Mouse (Mus musculus): ENCODE data around the gene Dhfr. TPM values are rescaled to one million over a fixed set of nuclear protein-coding genes. Genes with fewer than 3 reads are reported as not detected.

Gene Dhfr
- total RNA-seq, 1 experiment, result 15.7 TPM

- TF ChIP-seq ZNF384 (IDR thresholded peaks at IDR 0.05; ENCODE audit: low read depth, low read length) (no peak), MAFK (IDR thresholded peaks at IDR 0.05; ENCODE audit: insufficient read depth, low read depth, low read length) (peak; percentile 91)
- in situ Hi-C loops (cut with MboI; ENCODE audit: low sequenced_read_pairs in 2 of 2, unreplicated experiment in 2 of 2), result no loop called here
- H3K27ac ChIP-seq (ENCODE audit: insufficient read depth, low read depth, low read length, poor library complexity, severe bottlenecking), result no peak overlapping the region
- H3K9ac ChIP-seq (ENCODE audit: insufficient read depth, low read depth, low read length, poor library complexity, severe bottlenecking), result no peak overlapping the region
- no peak for DNase-seq (ENCODE audit: low read depth, low spot score)
- H3K4me3 ChIP-seq (ENCODE audit: insufficient read depth in 1 of 2, low read depth in 1 of 2, low read length in 2 of 2, poor library complexity in 1 of 2, severe bottlenecking in 1 of 2), result no peak overlapping the region
- H3K4me1 ChIP-seq (ENCODE audit: control insufficient read depth in 2 of 2, insufficient read depth in 2 of 2, low read length in 2 of 2, poor library complexity in 1 of 2), result peaks cover 0 to 5% of the 10 kb centered on the region in 2 experiments; a peak in 1 of 4 replicates
- peaks cover 2% of the 10 kb centered on the region; the same call in 1 of the 2 replicates for H3K36me3 ChIP-seq (ENCODE audit: control insufficient read depth, insufficient read depth, low read length, poor library complexity, severe bottlenecking)
- no peaks in the 10 kb centered on the region for H3K9me3 ChIP-seq (ENCODE audit: control insufficient read depth, insufficient read depth, low read depth, low read length)
These were observed 28.5 kb upstream of the Dhfr start for GRCm38 (mm10) chr13:92326030-92326429.

GRCm38 (mm10) chr13:92328000-92328399 lies 26.5 kb upstream of the Dhfr start:
- Histone ChIP-seq H3K4me1 (ENCODE audit: control insufficient read depth in 2 of 2, insufficient read depth in 2 of 2, low read length in 2 of 2, poor library complexity in 1 of 2) (peaks cover 2 to 10% of the 10 kb centered on the region in 2 experiments; a peak in 2 of 4 replicates), H3K9me3 (ENCODE audit: control insufficient read depth, insufficient read depth, low read depth, low read length) (no peaks in the 10 kb centered on the region), H3K27ac (ENCODE audit: insufficient read depth, low read depth, low read length, poor library complexity, severe bottlenecking) (no peak overlapping the region), H3K36me3 (ENCODE audit: control insufficient read depth, insufficient read depth, low read length, poor library complexity, severe bottlenecking) (peaks cover 2% of the 10 kb centered on the region; the same call in 1 of the 2 replicates), H3K4me3 (ENCODE audit: insufficient read depth in 1 of 2, low read depth in 1 of 2, low read length in 2 of 2, poor library complexity in 1 of 2, severe bottlenecking in 1 of 2) (no peak overlapping the region), H3K9ac (ENCODE audit: insufficient read depth, low read depth, low read length, poor library complexity, severe bottlenecking) (no peak overlapping the region)
- in situ Hi-C loops (cut with MboI; ENCODE audit: low sequenced_read_pairs in 2 of 2, unreplicated experiment in 2 of 2), result no loop called here
- TF ChIP-seq ZC3H11A (IDR thresholded peaks at IDR 0.05; ENCODE audit: borderline replicate concordance, low read depth, low read length) (no peak), HCFC1 (IDR thresholded peaks at IDR 0.05; ENCODE audit: borderline replicate concordance, insufficient read depth, low read length) (no peak), CHD2 (IDR thresholded peaks at IDR 0.05; ENCODE audit: low read depth, low read length) (no peak), MAFK (IDR thresholded peaks at IDR 0.05; ENCODE audit: insufficient read depth, low read depth, low read length) (no peak), ZNF384 (IDR thresholded peaks at IDR 0.05; ENCODE audit: low read depth, low read length) (no peak)
- no peak for DNase-seq (ENCODE audit: low read depth, low spot score)

- TF ChIP-seq HCFC1 (IDR thresholded peaks at IDR 0.05; ENCODE audit: borderline replicate concordance, insufficient read depth, low read length) (no peak), MAFK (IDR thresholded peaks at IDR 0.05; ENCODE audit: insufficient read depth, low read depth, low read length) (peak; percentile 56; the same call in 1 of the 2 replicates)
- Histone ChIP-seq H3K36me3 (ENCODE audit: control insufficient read depth, insufficient read depth, low read length, poor library complexity, severe bottlenecking) (peaks cover 8% of the 10 kb centered on the region; the same call in 1 of the 2 replicates), H3K4me1 (ENCODE audit: control insufficient read depth in 2 of 2, insufficient read depth in 2 of 2, low read length in 2 of 2, poor library complexity in 1 of 2) (peaks cover 2 to 12% of the 10 kb centered on the region in 2 experiments; a peak in 2 of 4 replicates), H3K4me3 (ENCODE audit: insufficient read depth in 1 of 2, low read depth in 1 of 2, low read length in 2 of 2, poor library complexity in 1 of 2, severe bottlenecking in 1 of 2) (no peak overlapping the region), H3K9ac (ENCODE audit: insufficient read depth, low read depth, low read length, poor library complexity, severe bottlenecking) (no peak overlapping the region), H3K9me3 (ENCODE audit: control insufficient read depth, insufficient read depth, low read depth, low read length) (no peaks in the 10 kb centered on the region), H3K27ac (ENCODE audit: insufficient read depth, low read depth, low read length, poor library complexity, severe bottlenecking) (no peak overlapping the region)
- in situ Hi-C loops (cut with MboI; ENCODE audit: low sequenced_read_pairs in 2 of 2, unreplicated experiment in 2 of 2), result no loop called here
- DNase-seq (ENCODE audit: low read depth, low spot score), result no peak
These were observed 23.9 kb upstream of the Dhfr start for GRCm38 (mm10) chr13:92330621-92331020.

GRCm38 (mm10) chr13:92332103-92332879 lies 22.2 kb upstream of the Dhfr start:
- in situ Hi-C loops (cut with MboI; ENCODE audit: low sequenced_read_pairs in 2 of 2, unreplicated experiment in 2 of 2), result no loop called here

More at GRCm38 (mm10) chr13:92332103-92332879, 22.2 kb upstream of the Dhfr start:
- DNase-seq (ENCODE audit: low read depth, low spot score), result no peak
- H3K9ac ChIP-seq (ENCODE audit: insufficient read depth, low read depth, low read length, poor library complexity, severe bottlenecking), result no peak overlapping the region
- no peaks in the 10 kb centered on the region for H3K9me3 ChIP-seq (ENCODE audit: control insufficient read depth, insufficient read depth, low read depth, low read length)
- no peak overlapping the region for H3K27ac ChIP-seq (ENCODE audit: insufficient read depth, low read depth, low read length, poor library complexity, severe bottlenecking)
- TF ChIP-seq MAFK (IDR thresholded peaks at IDR 0.05; ENCODE audit: insufficient read depth, low read depth, low read length), result no peak
- no peak for TF ChIP-seq ZNF384 (IDR thresholded peaks at IDR 0.05; ENCODE audit: low read depth, low read length)
- TF ChIP-seq CHD2 (IDR thresholded peaks at IDR 0.05; ENCODE audit: low read depth, low read length), result no peak
- no peak for TF ChIP-seq ZC3H11A (IDR thresholded peaks at IDR 0.05; ENCODE audit: borderline replicate concordance, low read depth, low read length)
- no peak for TF ChIP-seq HCFC1 (IDR thresholded peaks at IDR 0.05; ENCODE audit: borderline replicate concordance, insufficient read depth, low read length)
- H3K4me3 ChIP-seq (ENCODE audit: insufficient read depth in 1 of 2, low read depth in 1 of 2, low read length in 2 of 2, poor library complexity in 1 of 2, severe bottlenecking in 1 of 2), result no peak overlapping the region
- peaks cover 2 to 10% of the 10 kb centered on the region in 2 experiments; a peak in 2 of 4 replicates for H3K4me1 ChIP-seq (ENCODE audit: control insufficient read depth in 2 of 2, insufficient read depth in 2 of 2, low read length in 2 of 2, poor library complexity in 1 of 2)
- H3K36me3 ChIP-seq (ENCODE audit: control insufficient read depth, insufficient read depth, low read length, poor library complexity, severe bottlenecking), result peaks cover 13% of the 10 kb centered on the region
